ENCODE assay signal across 8 mouse cellular contexts in the genomic region with DNA sequence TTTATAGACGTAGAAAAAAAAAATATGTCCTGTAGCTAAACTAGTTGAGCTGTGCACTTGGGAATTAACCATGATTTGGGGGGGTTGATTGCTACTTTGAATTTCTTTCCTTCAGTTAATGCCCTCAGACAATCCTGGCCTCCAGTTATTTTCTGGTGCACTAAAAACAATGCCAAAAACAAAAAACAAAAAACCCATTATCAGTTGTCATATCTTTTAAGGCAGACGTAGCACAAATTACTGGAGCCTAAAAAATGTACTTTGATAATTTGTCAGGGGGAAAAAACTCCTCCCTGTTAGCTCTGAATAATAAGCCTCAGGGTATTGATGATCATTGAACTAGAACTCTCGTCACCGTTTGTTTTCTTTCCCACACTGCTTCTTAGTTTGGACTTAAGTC. TPM values are rescaled to one million over a fixed set of nuclear protein-coding genes. Genes with fewer than 3 reads are reported as not detected.
DNase-seq lines count a peak whose midpoint lies in the region; ATAC-seq and TF ChIP-seq lines count a peak whose summit lies in the region.

No protein-coding gene starts in this region.

- peak overlapping the region; percentile 92; the same call in 1 of the 2 replicates for H3K27ac ChIP-seq in kidney, embryonic 15.5 days
- H3K27ac ChIP-seq in hindbrain, embryonic 15.5 days (replicated peaks): peak overlapping the region; percentile 96
- H3K27ac ChIP-seq in midbrain, postnatal 0 days (ENCODE audit: low read depth, low read length): peak overlapping the region; percentile 98

- H3K36me3 ChIP-seq in kidney, embryonic 15.5 days: peaks cover 26% of the 10 kb centered on the region
- peaks cover 11% of the 10 kb centered on the region; the same call in 1 of the 2 replicates for H3K36me3 ChIP-seq in hindbrain, embryonic 15.5 days
- 0 out of 2 replicates have a peak, but pooled peaks cover 4% of the 10 kb centered on the region for H3K36me3 ChIP-seq in midbrain, postnatal 0 days (ENCODE audit: insufficient read depth, low read length)

- peak overlapping the region; percentile 95 for H3K9ac ChIP-seq in kidney, embryonic 15.5 days
- peak overlapping the region; percentile 84 for H3K9ac ChIP-seq in hindbrain, embryonic 15.5 days
- peak overlapping the region; percentile 93 for H3K9ac ChIP-seq in midbrain, postnatal 0 days (replicated peaks; ENCODE audit: low read length, poor library complexity, severe bottlenecking)

- intact Hi-C loops in left cerebral cortex, postnatal 4 days (cut with DNase I): no loop called here

- WGBS in kidney, embryonic 15.5 days: 8% methylated on average over 4 of the region's 4 CpGs
- 5% methylated on average over 4 of the region's 4 CpGs for WGBS in hindbrain, embryonic 15.5 days
- 2% methylated on average over 4 of the region's 4 CpGs for WGBS in midbrain, postnatal 0 days

- H3K27me3 ChIP-seq in kidney, embryonic 15.5 days: no peaks in the 10 kb centered on the region
- no peaks in the 10 kb centered on the region for H3K27me3 ChIP-seq in hindbrain, embryonic 15.5 days
- H3K27me3 ChIP-seq in midbrain, postnatal 0 days (ENCODE audit: insufficient read depth, low read length): no peaks in the 10 kb centered on the region

- no peak for TF ChIP-seq POLR2A in brain, embryonic 14.5 days (IDR thresholded peaks at IDR 0.05; ENCODE audit: borderline replicate concordance, extremely low read depth, insufficient read depth, insufficient read length, poor library complexity, severe bottlenecking)

- ATAC-seq in kidney, embryonic 15.5 days (replicated peaks; ENCODE audit: low FRiP score): no peak
- ATAC-seq in hindbrain, embryonic 15.5 days (ENCODE audit: low FRiP score, low read depth): no peak
- ATAC-seq in midbrain, postnatal 0 days (ENCODE audit: low FRiP score): no peak

- TF ChIP-seq CTCF in brain, embryonic 14.5 days (IDR thresholded peaks at IDR 0.05; ENCODE audit: borderline replicate concordance, extremely low read depth, insufficient read depth, insufficient read length): no peak
- TF ChIP-seq CTCF in midbrain, postnatal 0 days (IDR thresholded peaks at IDR 0.05): no peak

- H3K9me3 ChIP-seq in kidney, embryonic 15.5 days (replicated peaks): 0 out of 2 replicates have a peak, but pooled peaks cover 3% of the 10 kb centered on the region
- H3K9me3 ChIP-seq in hindbrain, embryonic 15.5 days: no peaks in the 10 kb centered on the region
- no peaks in the 10 kb centered on the region for H3K9me3 ChIP-seq in midbrain, postnatal 0 days (ENCODE audit: low read length)

- peak overlapping the region; percentile 84 for H3K4me3 ChIP-seq in kidney, embryonic 15.5 days (replicated peaks)
- peak overlapping the region; percentile 66 for H3K4me3 ChIP-seq in hindbrain, embryonic 15.5 days
- H3K4me3 ChIP-seq in midbrain, postnatal 0 days (ENCODE audit: low read depth, low read length): peak overlapping the region; percentile 93

- no peak for DNase-seq in kidney, postnatal 14 days
- DNase-seq in brain, embryonic 14.5 days (ENCODE audit: low read depth): peak; percentile 21
- no peak for DNase-seq in midbrain, postnatal 0 days (ENCODE audit: low spot score)
- DNase-seq in left cerebral cortex, adult 11 months (ENCODE audit: low spot score): no peak
- no peak for DNase-seq in frontal cortex, postnatal 36 days (ENCODE audit: low spot score in 2 of 2)
- no peak for DNase-seq in left cerebral cortex, postnatal 4 days

- peaks cover 19% of the 10 kb centered on the region for H3K4me1 ChIP-seq in kidney, embryonic 15.5 days
- peaks cover 37% of the 10 kb centered on the region for H3K4me1 ChIP-seq in hindbrain, embryonic 15.5 days (replicated peaks)
- 0 out of 2 replicates have a peak, but pooled peaks cover 8% of the 10 kb centered on the region for H3K4me1 ChIP-seq in midbrain, postnatal 0 days (ENCODE audit: insufficient read depth, low read length)

- H3K4me2 ChIP-seq in kidney, embryonic 15.5 days: peak overlapping the region; percentile 62
- H3K4me2 ChIP-seq in hindbrain, embryonic 15.5 days: peak overlapping the region; percentile 58
- peak overlapping the region; percentile 53 for H3K4me2 ChIP-seq in midbrain, postnatal 0 days (ENCODE audit: low read depth, low read length, poor library complexity, severe bottlenecking)

RNA-seq across cellular contexts. Expression of a gene that starts 0.8 kb away (rescaled TPM):
- 44.7 and 48.9 TPM in 2 replicates for polyA plus RNA-seq in kidney, embryonic 15.5 days (2015; fragmentation: Nextera tagmentation; extraction: Ambion mirVana)
- 36.6 and 46.6 TPM in 2 replicates for polyA plus RNA-seq in brain, embryonic 14.5 days (2012; rRNA removed)
- 67.8 and 71.3 TPM in 2 replicates for polyA plus RNA-seq in hindbrain, embryonic 15.5 days (2015; fragmentation: Nextera tagmentation; extraction: Ambion mirVana)
- total RNA-seq in midbrain, postnatal 0 days (2014; rRNA removed): 119 and 126 TPM in 2 replicates
- 70.1 and 70.3 TPM in 2 replicates for polyA plus RNA-seq in midbrain, postnatal 0 days (2015; fragmentation: Nextera tagmentation; extraction: Ambion mirVana)
- total RNA-seq in left cerebral cortex, postnatal 4 days (2021): 100 to 1,000 TPM; 108 to 110 TPM

RNA-seq across cellular contexts. Expression of a gene that starts 30.8 kb away (rescaled TPM):
- polyA plus RNA-seq in kidney, embryonic 15.5 days (2015; fragmentation: Nextera tagmentation; extraction: Ambion mirVana): 0.36 TPM in 1 of 2 replicates, not detected in the other
- polyA plus RNA-seq in brain, embryonic 14.5 days (2012; rRNA removed): 0.59 and 0.98 TPM in 2 replicates
- 0.28 and 0.34 TPM in 2 replicates for polyA plus RNA-seq in hindbrain, embryonic 15.5 days (2015; fragmentation: Nextera tagmentation; extraction: Ambion mirVana)
- total RNA-seq in midbrain, postnatal 0 days (2014; rRNA removed): not detected in 2 replicates
- 0.15 and 0.48 TPM in 2 replicates for polyA plus RNA-seq in midbrain, postnatal 0 days (2015; fragmentation: Nextera tagmentation; extraction: Ambion mirVana)
- total RNA-seq in left cerebral cortex, postnatal 4 days (2021): under 1 TPM in 1 of 2 experiments, not detected in 1; 0.50 TPM

RNA-seq across cellular contexts. Expression of a gene that starts 49.2 kb away (rescaled TPM):
- 17.6 and 21.1 TPM in 2 replicates for polyA plus RNA-seq in kidney, embryonic 15.5 days (2015; fragmentation: Nextera tagmentation; extraction: Ambion mirVana)
- polyA plus RNA-seq in brain, embryonic 14.5 days (2012; rRNA removed): 20.4 and 27.0 TPM in 2 replicates
- 32.5 and 37.1 TPM in 2 replicates for polyA plus RNA-seq in hindbrain, embryonic 15.5 days (2015; fragmentation: Nextera tagmentation; extraction: Ambion mirVana)
- total RNA-seq in midbrain, postnatal 0 days (2014; rRNA removed): 52.7 and 54.9 TPM in 2 replicates
- 28.5 and 35.0 TPM in 2 replicates for polyA plus RNA-seq in midbrain, postnatal 0 days (2015; fragmentation: Nextera tagmentation; extraction: Ambion mirVana)
- total RNA-seq in left cerebral cortex, postnatal 4 days (2021): 10 to 100 TPM; 53.9 to 59.9 TPM
